Mouse (Mus musculus) olfactory bulb, adult 2 months (tissue): ENCODE data around the gene Rps11. TPM values are rescaled to one million over a fixed set of nuclear protein-coding genes. Genes with fewer than 3 reads are reported as not detected.

ENCODE experiments used
- H3K27ac ChIP-seq: fragments of 200-500 bp; 2 replicates; pipeline ENCODE4 v1.5.1; 2012; ENCODE audit warnings: low read depth, low read length; ENCODE audit not compliant: insufficient read depth
- H3K4me1 ChIP-seq: fragments of 200-500 bp; 2 replicates; pipeline ENCODE4 v1.6.1; 2012; ENCODE audit warnings: low read length; ENCODE audit not compliant: control insufficient read depth, insufficient read depth
- H3K4me3 ChIP-seq: fragments of 200-500 bp; 2 replicates; pipeline ENCODE4 v1.5.1; 2012; ENCODE audit warnings: mild to moderate bottlenecking, low read depth, low read length, moderate library complexity; ENCODE audit not compliant: insufficient read depth
- CTCF ChIP-seq: fragments of 200-500 bp; IDR thresholded peaks from 2 replicates; pipeline ENCODE4 v1.5.1; 2012; ENCODE audit warnings: low read depth, mild to moderate bottlenecking, low read length, moderate library complexity; ENCODE audit not compliant: insufficient read depth
- POLR2A ChIP-seq: fragments of 200-500 bp; IDR thresholded peaks from 2 replicates; pipeline ENCODE4 v1.6.1; 2012; ENCODE audit warnings: mild to moderate bottlenecking, low read depth, low read length, moderate library complexity; ENCODE audit not compliant: insufficient read depth
- whole genome bisulfite sequencing: fragments of 180-500 bp; shearing (Covaris S2); methylation state at CpG from one replicate; pipeline ENCODE4 v1.1.7; 2018; 5-methylcytosine and 5-hydroxymethylcytosine counted together
- polyA plus RNA-seq: library from polyadenylated mRNA; stranded (reverse); fragments of >200 nt; gene quantifications from 2 replicates; pipeline ENCODE4 v1.2.4, GENCODE M21; 2012; ENCODE audit warnings: low replicate concordance; ENCODE audit not compliant: missing spikeins, insufficient read depth, insufficient read length

Rps11 gene
- polyA plus RNA-seq, 1 experiment: 657 TPM

GRCm38 (mm10) chr7:45095367-45095766 lies 28.9 kb downstream of the Rps11 start:
- H3K4me1 ChIP-seq: peaks cover 14% of the 10 kb centered on the region
- TF ChIP-seq POLR2A: no peak
- H3K27ac ChIP-seq: no peak overlapping the region
- H3K4me3 ChIP-seq: no peak overlapping the region
- 76% methylated on average over 6 of the region's 6 CpGs for WGBS

- H3K4me1 ChIP-seq: peaks cover 14% of the 10 kb centered on the region
- no peak overlapping the region for H3K4me3 ChIP-seq
- no peak for TF ChIP-seq POLR2A
- no peak for TF ChIP-seq CTCF
- no peak overlapping the region for H3K27ac ChIP-seq
- WGBS: 90% methylated on average over 7 of the region's 7 CpGs
These were observed 30.1 kb downstream of the Rps11 start for GRCm38 (mm10) chr7:45094121-45094520.

- Histone ChIP-seq H3K4me1 (peaks cover 14% of the 10 kb centered on the region), H3K4me3 (no peak overlapping the region), H3K27ac (no peak overlapping the region)
- TF ChIP-seq CTCF (no peak), POLR2A (no peak)
- WGBS: 38% methylated on average over 17 of the region's 18 CpGs
These were observed 30.7 kb downstream of the Rps11 start for GRCm38 (mm10) chr7:45093516-45093905.

- 71% methylated on average over 12 of the region's 12 CpGs for WGBS
- H3K27ac ChIP-seq: no peak overlapping the region
- H3K4me3 ChIP-seq: no peak overlapping the region
- no peak for TF ChIP-seq CTCF
- TF ChIP-seq POLR2A: no peak
- H3K4me1 ChIP-seq: peaks cover 14% of the 10 kb centered on the region
These were observed 31.3 kb downstream of the Rps11 start for GRCm38 (mm10) chr7:45092828-45093515.

- Histone ChIP-seq H3K4me3 (peak within 1 kb of the TSS; percentile 37), H3K27ac (no peak within 1 kb of the TSS), H3K4me1 (peaks cover 14% of the 10 kb centered on the region)
- TF ChIP-seq POLR2A (no peak), CTCF (no peak)
- 3% methylated on average over 16 of the region's 16 CpGs for WGBS
These were observed 32.2 kb downstream of the Rps11 start, which contains the start of gene Rcn3 for GRCm38 (mm10) chr7:45092048-45092447. Gene Rcn3, minus strand, starts transcription at chr7:45092221.

GRCm38 (mm10) chr7:45091001-45091990 lies 32.9 kb downstream of the Rps11 start:
- Histone ChIP-seq H3K27ac (no peak overlapping the region), H3K4me1 (peaks cover 14% of the 10 kb centered on the region), H3K4me3 (peak overlapping the region; percentile 37; the same call in 1 of the 2 replicates)
- WGBS: 27% methylated on average over 35 of the region's 35 CpGs
- TF ChIP-seq CTCF (no peak), POLR2A (no peak)

- Histone ChIP-seq H3K4me3 (no peak overlapping the region), H3K27ac (no peak overlapping the region), H3K4me1 (peaks cover 14% of the 10 kb centered on the region)
- TF ChIP-seq CTCF (no peak), POLR2A (no peak)
- WGBS: 87% methylated on average over 13 of the region's 13 CpGs
These were observed 33.8 kb downstream of the Rps11 start for GRCm38 (mm10) chr7:45090251-45090977.

GRCm38 (mm10) chr7:45088597-45088996 lies 35.6 kb downstream of the Rps11 start:
- no peak overlapping the region for H3K4me3 ChIP-seq
- peaks cover 14% of the 10 kb centered on the region for H3K4me1 ChIP-seq
- H3K27ac ChIP-seq: no peak overlapping the region
- TF ChIP-seq CTCF (no peak), POLR2A (no peak)
- WGBS: 96% methylated on average over 17 of the region's 17 CpGs

GRCm38 (mm10) chr7:45086084-45086483 lies 38.2 kb downstream of the Rps11 start:
- no peak overlapping the region for H3K27ac ChIP-seq
- TF ChIP-seq CTCF: no peak
- TF ChIP-seq POLR2A: no peak
- WGBS: 77% methylated on average over 4 of the region's 4 CpGs

More at GRCm38 (mm10) chr7:45086084-45086483, 38.2 kb downstream of the Rps11 start:
- H3K4me3 ChIP-seq: no peak overlapping the region
- H3K4me1 ChIP-seq: peaks cover 8% of the 10 kb centered on the region; the same call in 1 of the 2 replicates
